Mouse (Mus musculus) bone marrow, adult 2 months (tissue): ENCODE results near the gene Nub1.

Experiments used
- CTCF ChIP-seq: fragments of 200-500 bp; IDR thresholded peaks from 2 replicates; pipeline ENCODE4 v1.5.1; 2011; ENCODE audit warnings: low read length, control low read depth; ENCODE audit not compliant: control insufficient read depth, insufficient read depth
- POLR2A ChIP-seq: fragments of 200-500 bp; IDR thresholded peaks from 2 replicates; pipeline ENCODE4 v1.6.1; 2011; ENCODE audit warnings: low read depth, mild to moderate bottlenecking, control low read depth, low read length, borderline replicate concordance; ENCODE audit not compliant: control insufficient read depth

DNA sequence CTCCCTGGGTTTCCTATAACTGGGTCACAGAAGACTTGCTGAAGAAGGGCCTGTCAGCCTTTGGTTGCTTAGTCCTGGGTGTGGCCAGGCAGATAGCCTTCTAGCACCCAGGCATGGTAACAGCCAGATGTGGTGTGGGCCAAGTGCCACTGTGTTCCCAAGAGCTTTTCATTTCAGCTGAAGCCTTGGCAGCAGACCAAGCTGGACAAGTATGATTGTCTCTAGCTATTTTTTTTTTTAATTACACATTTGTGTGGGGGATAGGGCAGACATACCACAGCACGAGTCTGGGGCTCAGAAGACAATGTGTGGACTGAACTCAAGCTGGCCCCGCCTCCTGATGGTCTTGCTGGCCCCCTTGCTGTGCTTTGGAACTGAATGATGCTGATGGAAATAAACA lies 24.6 kb downstream of the Nub1 start:
- TF ChIP-seq POLR2A, result no peak
- no peak for TF ChIP-seq CTCF
